Mouse (Mus musculus) cortical plate, adult 2 months (tissue): Measurements from ENCODE around the gene Zfp536.

Experiments
- CTCF ChIP-seq: fragments of 200-500 bp; IDR thresholded peaks from 2 replicates; pipeline ENCODE4 v1.5.1; 2011; ENCODE audit warnings: mild to moderate bottlenecking, control low read depth, low read length; ENCODE audit not compliant: insufficient read depth; ENCODE audit errors: extremely low read depth
- POLR2A ChIP-seq: fragments of 200-500 bp; IDR thresholded peaks from 2 replicates; pipeline ENCODE4 v1.6.1; 2011; ENCODE audit warnings: mild to moderate bottlenecking, low read length, control low read depth; ENCODE audit not compliant: insufficient read depth; ENCODE audit errors: extremely low read depth

DNA sequence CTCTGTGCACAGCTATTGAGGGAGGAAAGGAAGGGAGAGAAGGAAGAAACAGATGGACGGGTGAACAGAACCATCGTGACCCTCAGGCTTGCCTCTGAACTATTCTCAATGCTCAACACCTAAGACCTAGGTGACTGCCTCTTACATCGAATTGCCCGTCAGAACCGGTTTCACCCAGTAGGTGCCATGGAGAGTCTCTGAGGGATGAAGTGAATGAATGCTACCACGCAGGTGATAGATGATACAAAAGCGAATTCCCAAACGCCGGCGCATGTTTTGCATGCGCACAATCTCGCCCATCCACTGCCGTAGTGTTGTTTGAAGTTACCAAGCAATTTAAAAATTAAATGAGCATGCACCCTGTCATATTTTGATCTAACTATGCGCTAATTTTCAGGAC is 164.9 kb downstream of the Zfp536 start:
- TF ChIP-seq CTCF (no peak), POLR2A (no peak)
